Mouse (Mus musculus): ENCODE data around the gene Nfatc4.

Gene Nfatc4

GRCm38 (mm10) chr14:55822991-55823762, at the start of gene Nfatc4:
Nfatc4 (plus strand) TSS chr14:55823144.
- DNase-seq (ENCODE audit: extremely low read depth, low read depth): no peak

GRCm38 (mm10) chr14:55776711-55777110, 46.2 kb upstream of the Nfatc4 start:
- no peak for DNase-seq (ENCODE audit: extremely low read depth, low read depth)

GRCm38 (mm10) chr14:55777176-55777575, 45.8 kb upstream of the Nfatc4 start:
- DNase-seq (ENCODE audit: extremely low read depth, low read depth): no peak

- DNase-seq (ENCODE audit: extremely low read depth, low read depth): no peak
Observed at GRCm38 (mm10) chr14:55777806-55778205, 45.1 kb upstream of the Nfatc4 start.

- DNase-seq (ENCODE audit: extremely low read depth, low read depth): no peak
Observed at GRCm38 (mm10) chr14:55778686-55779085, 44.3 kb upstream of the Nfatc4 start.

- DNase-seq (ENCODE audit: extremely low read depth, low read depth): no peak
Observed at GRCm38 (mm10) chr14:55779656-55780055, 43.3 kb upstream of the Nfatc4 start.

GRCm38 (mm10) chr14:55780736-55781135, 42.2 kb upstream of the Nfatc4 start:
- no peak for DNase-seq (ENCODE audit: extremely low read depth, low read depth)

- no peak for DNase-seq (ENCODE audit: extremely low read depth, low read depth)
Observed at GRCm38 (mm10) chr14:55781310-55781709, 41.6 kb upstream of the Nfatc4 start.

GRCm38 (mm10) chr14:55782361-55782960, 40.5 kb upstream of the Nfatc4 start:
- DNase-seq (ENCODE audit: extremely low read depth, low read depth): no peak

- no peak for DNase-seq (ENCODE audit: extremely low read depth, low read depth)
Observed at GRCm38 (mm10) chr14:55783171-55783957, 39.6 kb upstream of the Nfatc4 start.

GRCm38 (mm10) chr14:55783958-55784235, 39.0 kb upstream of the Nfatc4 start, which contains the start of gene Adcy4:
Adcy4 (minus strand) TSS chr14:55784095.
- DNase-seq (ENCODE audit: extremely low read depth, low read depth): no peak

- no peak for DNase-seq (ENCODE audit: extremely low read depth, low read depth)
Observed at GRCm38 (mm10) chr14:55785195-55785594, 37.7 kb upstream of the Nfatc4 start.

- DNase-seq (ENCODE audit: extremely low read depth, low read depth): no peak
Observed at GRCm38 (mm10) chr14:55787731-55788130, 35.2 kb upstream of the Nfatc4 start.

- peak; percentile 88 for DNase-seq (ENCODE audit: extremely low read depth, low read depth)
Observed at GRCm38 (mm10) chr14:55788256-55789050, 34.5 kb upstream of the Nfatc4 start, which contains the start of gene Ripk3. Ripk3 (minus strand) TSS chr14:55788865.

- no peak for DNase-seq (ENCODE audit: extremely low read depth, low read depth)
Observed at GRCm38 (mm10) chr14:55793461-55793860, 29.5 kb upstream of the Nfatc4 start.

GRCm38 (mm10) chr14:55793946-55794345, 29.0 kb upstream of the Nfatc4 start:
- DNase-seq (ENCODE audit: extremely low read depth, low read depth): no peak

GRCm38 (mm10) chr14:55795380-55796163, 27.4 kb upstream of the Nfatc4 start:
- peak; percentile 64 for DNase-seq (ENCODE audit: extremely low read depth, low read depth)

GRCm38 (mm10) chr14:55814885-55815284, 8.1 kb upstream of the Nfatc4 start:
- DNase-seq (ENCODE audit: extremely low read depth, low read depth): no peak

- no peak for DNase-seq (ENCODE audit: extremely low read depth, low read depth)
Observed at GRCm38 (mm10) chr14:55815310-55815751, 7.6 kb upstream of the Nfatc4 start.

- DNase-seq (ENCODE audit: extremely low read depth, low read depth): no peak
Observed at GRCm38 (mm10) chr14:55819845-55820405, 3.0 kb upstream of the Nfatc4 start.
